Mouse (Mus musculus): ENCODE data around the gene Phf3.

DNA sequence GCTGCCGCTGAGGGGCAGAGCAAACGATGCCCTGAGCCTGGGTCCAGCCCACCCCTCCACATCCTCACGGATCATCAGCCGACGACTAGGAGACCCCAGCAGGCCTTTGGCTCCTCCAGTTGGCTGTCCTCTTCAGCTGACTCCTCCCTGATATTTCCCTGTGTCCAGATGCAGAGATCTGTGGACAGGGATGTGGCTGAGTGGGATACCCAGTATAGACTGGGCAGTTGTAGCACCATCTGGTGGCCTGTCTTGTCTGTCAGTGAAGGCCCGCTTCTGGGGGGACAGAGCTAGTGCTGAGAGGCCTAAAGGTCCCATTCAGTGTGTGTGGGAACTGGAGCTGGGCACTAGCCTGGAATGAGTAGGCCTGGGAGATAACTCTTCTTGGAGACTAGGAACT, 101.9 kb downstream of the Phf3 start:
- TF ChIP-seq CTCF (IDR thresholded peaks at IDR 0.05; ENCODE audit: extremely low read depth, insufficient read depth, insufficient read length, insufficient replicate concordance) (no peak), POLR2A (IDR thresholded peaks at IDR 0.05; ENCODE audit: low read depth, low read length) (no peak)
